8 mouse cellular contexts compared by ENCODE assay signal in genomic region chr6:31885196-31885595, GRCm38 (mm10).
DNase-seq lines count a peak whose midpoint lies in the region; ATAC-seq lines count a peak whose summit lies in the region.
"Not testable (repeated sequence)": the region's sequence is repeated elsewhere in the genome, so short reads cannot be mapped to it uniquely, and the experiment has no call there.

No protein-coding gene starts in this region.

- not testable (repeated sequence) for H3K4me2 ChIP-seq in neural tube, embryonic 14.5 days (ENCODE audit: low read depth, low read length)

- WGBS in neural tube, embryonic 14.5 days, result 0% methylated on average over 1 of the region's 1 CpGs

- not testable (repeated sequence) for H3K9me3 ChIP-seq in neural tube, embryonic 14.5 days (ENCODE audit: control insufficient read depth, low read length)

- not testable (repeated sequence) for H3K4me1 ChIP-seq in neural tube, embryonic 14.5 days (ENCODE audit: control insufficient read depth, insufficient read depth, low read length)

- H3K27me3 ChIP-seq in neural tube, embryonic 14.5 days (ENCODE audit: control insufficient read depth, insufficient read depth, low read length), result not testable (repeated sequence)

- H3K9ac ChIP-seq in neural tube, embryonic 14.5 days (replicated peaks; ENCODE audit: low read depth, low read length), result not testable (repeated sequence)

- H3K4me3 ChIP-seq in neural tube, embryonic 14.5 days (ENCODE audit: low read depth, low read length), result not testable (repeated sequence)

- DNase-seq in ES-CJ7 (ENCODE audit: low read depth, low spot score) (peak; percentile 62), ZHBTc4 (ENCODE audit: low read depth, low spot score) (peak; percentile 63)
- DNase-seq in c-Kit-positive CD71-negative TER-119-negative erythroid progenitor cells, embryonic 14.5 days (ENCODE audit: low read depth), result peak; percentile 12
- peak; percentile 44 for DNase-seq in embryo, embryonic 9.5 days (ENCODE audit: extremely low spot score)
- DNase-seq in heart, postnatal 4 days, result peak; percentile 14
- peak; percentile 30 to 37 for DNase-seq in kidney, postnatal 4 days
- peak; percentile 5 for DNase-seq in lung, postnatal 10 days

- peak overlapping the region; percentile 34; the same call in 1 of the 2 replicates for H3K27ac ChIP-seq in neural tube, embryonic 14.5 days (ENCODE audit: low read depth, low read length)

- not testable (repeated sequence) for H3K36me3 ChIP-seq in neural tube, embryonic 14.5 days (ENCODE audit: control insufficient read depth, insufficient read depth, low read length)

- ATAC-seq in neural tube, embryonic 14.5 days (ENCODE audit: low read depth), result not testable (repeated sequence)

Comparison
In these comparisons a context has a peak if more than half of its experiments do, and no peak if none do; other contexts are left out.
1. DNase-seq: peak in every context shown above with its lines; median percentile 63 in ZHBTc4; 62 in ES-CJ7; 44 in embryo, embryonic 9.5 days; 34 in kidney, postnatal 4 days; 14 in heart, postnatal 4 days; 12 in c-Kit-positive CD71-negative TER-119-negative erythroid progenitor cells, embryonic 14.5 days; 5 in lung, postnatal 10 days.